Mouse (Mus musculus) E14TG2a.4 (cell line): ENCODE measurements at regions not wholly inside any gene's neighbourhood (a gene's known extent, or its start where the extent isn't known, plus 50 kb on each side); places are given as distances from the start of the nearest gene placed in this dataset.

ENCODE experiments used
- CTCF ChIP-seq: conservative IDR thresholded peaks from 2 replicates; pipeline ENCODE4 v1.5.1; 2014; ENCODE audit warnings: low read length
- NANOG ChIP-seq: IDR thresholded peaks from 2 replicates; pipeline ENCODE4 v1.6.1; 2014; ENCODE audit warnings: borderline replicate concordance, low read length, mixed read lengths
- POU5F1 ChIP-seq: IDR thresholded peaks from 2 replicates; pipeline ENCODE4 v1.6.1; 2014; ENCODE audit warnings: low read length, borderline replicate concordance

- TF ChIP-seq CTCF: no peak
- TF ChIP-seq NANOG: no peak
- no peak for TF ChIP-seq POU5F1
Measured at GRCm38 (mm10) chr15:59155289-59155623, 266.2 kb downstream of the Gm49356 start.
